ENCODE assay signal across 9 mouse cellular contexts in genomic region chr14:76420726-76421125, GRCm38 (mm10). TPM values are rescaled to one million over a fixed set of nuclear protein-coding genes. Genes with fewer than 3 reads are reported as not detected.
A peak's percentile ranks its signal among the peaks of the same experiment; 100 is the strongest.
DNase-seq lines count a peak whose midpoint lies in the region; ATAC-seq and TF ChIP-seq lines count a peak whose summit lies in the region.
"Had no signal": no experiment of that assay in that cellular context is flagged by ENCODE, and none has a peak within 500 bp of the region (broad histone marks: within the 10 kb centered on the region; RNA-seq: fewer than 3 reads in every experiment).

No protein-coding gene starts in this region.

- peaks cover 61% of the 10 kb centered on the region for H3K79me2 ChIP-seq in myocyte (ENCODE audit: control insufficient read depth, insufficient read depth)

- no peak for ATAC-seq in kidney, embryonic 15.5 days (replicated peaks; ENCODE audit: low FRiP score)
- no peak for ATAC-seq in embryonic facial prominence, embryonic 12.5 days (ENCODE audit: insufficient number of reproducible peaks, insufficient read depth, low FRiP score, low TSS enrichment)
- no peak for ATAC-seq in hindbrain, embryonic 15.5 days (ENCODE audit: low FRiP score, low read depth)

- peak overlapping the region; percentile 12 for H3K4me3 ChIP-seq in kidney, embryonic 15.5 days (replicated peaks)
- H3K4me3 ChIP-seq in embryonic facial prominence, embryonic 12.5 days, result peak overlapping the region; percentile 18; the same call in 1 of the 2 replicates
- peak overlapping the region; percentile 30 for H3K4me3 ChIP-seq in hindbrain, embryonic 15.5 days
- no peak overlapping the region for H3K4me3 ChIP-seq in myocyte

- no peak overlapping the region for H3K27ac ChIP-seq in kidney, embryonic 15.5 days
- no peak overlapping the region for H3K27ac ChIP-seq in embryonic facial prominence, embryonic 12.5 days
- H3K27ac ChIP-seq in hindbrain, embryonic 15.5 days (replicated peaks), result no peak overlapping the region
- H3K27ac ChIP-seq: macrophage had no signal

- peaks cover 61% of the 10 kb centered on the region for H3K4me1 ChIP-seq in kidney, embryonic 15.5 days
- H3K4me1 ChIP-seq in embryonic facial prominence, embryonic 12.5 days, result peaks cover 45% of the 10 kb centered on the region
- H3K4me1 ChIP-seq in hindbrain, embryonic 15.5 days (replicated peaks), result peaks cover 82% of the 10 kb centered on the region

- 28% methylated on average over 7 of the region's 7 CpGs for WGBS in kidney, embryonic 15.5 days
- 31% methylated on average over 7 of the region's 7 CpGs for WGBS in embryonic facial prominence, embryonic 12.5 days
- 28% methylated on average over 7 of the region's 7 CpGs for WGBS in hindbrain, embryonic 15.5 days

- peaks cover 69% of the 10 kb centered on the region for H3K36me3 ChIP-seq in kidney, embryonic 15.5 days
- peaks cover 63% of the 10 kb centered on the region for H3K36me3 ChIP-seq in embryonic facial prominence, embryonic 12.5 days
- peaks cover 19% of the 10 kb centered on the region for H3K36me3 ChIP-seq in hindbrain, embryonic 15.5 days
- H3K36me3 ChIP-seq in myocyte (ENCODE audit: control insufficient read depth, insufficient read depth), result peaks cover 6% of the 10 kb centered on the region

- H3K4me2 ChIP-seq in kidney, embryonic 15.5 days, result peak overlapping the region; percentile 43
- peak overlapping the region; percentile 46 for H3K4me2 ChIP-seq in embryonic facial prominence, embryonic 12.5 days (replicated peaks)
- peak overlapping the region; percentile 72 for H3K4me2 ChIP-seq in hindbrain, embryonic 15.5 days
- peak overlapping the region; percentile 28 for H3K4me2 ChIP-seq in myocyte (ENCODE audit: low read depth)

- no peaks in the 10 kb centered on the region for H3K27me3 ChIP-seq in kidney, embryonic 15.5 days
- H3K27me3 ChIP-seq in embryonic facial prominence, embryonic 12.5 days, result no peaks in the 10 kb centered on the region
- H3K27me3 ChIP-seq in hindbrain, embryonic 15.5 days, result no peaks in the 10 kb centered on the region
- H3K27me3 ChIP-seq in myocyte (ENCODE audit: control insufficient read depth, insufficient read depth, insufficient read length), result no peaks in the 10 kb centered on the region

- H3K9ac ChIP-seq in kidney, embryonic 15.5 days, result no peak overlapping the region
- H3K9ac ChIP-seq in embryonic facial prominence, embryonic 12.5 days, result 0 out of 2 replicates have a peak overlapping the region, but pooled peaks have one; percentile 24
- H3K9ac ChIP-seq in hindbrain, embryonic 15.5 days, result 0 out of 2 replicates have a peak overlapping the region, but pooled peaks have one; percentile 17

- H3K9me3 ChIP-seq in kidney, embryonic 15.5 days (replicated peaks), result no peaks in the 10 kb centered on the region
- no peaks in the 10 kb centered on the region for H3K9me3 ChIP-seq in embryonic facial prominence, embryonic 12.5 days
- H3K9me3 ChIP-seq in hindbrain, embryonic 15.5 days, result no peaks in the 10 kb centered on the region

- no peak for TF ChIP-seq POLR2A in myocyte (IDR thresholded peaks at IDR 0.05; ENCODE audit: insufficient read length, low read depth)

- DNase-seq in kidney, adult 11 months, result no peak
- DNase-seq in left cerebral cortex, adult 9 months (ENCODE audit: low spot score in 2 of 2), result no peak
- no peak for DNase-seq in cerebellum, adult 11-12 months
- DNase-seq in cerebellum, postnatal 4 days (ENCODE audit: low spot score in 2 of 2), result no peak

- H3ac ChIP-seq in myocyte (ENCODE audit: control insufficient read depth, insufficient read length), result no peak overlapping the region

TF ChIP-seq in myocyte, 11 proteins besides CTCF, POLR2A, EP300 and RAD21:
- no peak for TF ChIP-seq TCF12 (IDR thresholded peaks at IDR 0.05; ENCODE audit: insufficient read depth, poor library complexity, severe bottlenecking)
- peak; percentile 22 for TF ChIP-seq POLR2AphosphoS2 (IDR thresholded peaks at IDR 0.05; ENCODE audit: insufficient read length, low read depth)

RNA-seq across cellular contexts. Expression of gene Tsc22d1, which starts 6.0 kb away (rescaled TPM):
- 721 and 908 TPM in 2 replicates for polyA plus RNA-seq in kidney, embryonic 15.5 days (2015; fragmentation: Nextera tagmentation; extraction: Ambion mirVana)
- 597 and 789 TPM in 2 replicates for polyA plus RNA-seq in embryonic facial prominence, embryonic 12.5 days (2016; fragmentation: Nextera tagmentation; extraction: Ambion mirVana)
- polyA plus RNA-seq in hindbrain, embryonic 15.5 days (2015; fragmentation: Nextera tagmentation; extraction: Ambion mirVana), result 767 and 770 TPM in 2 replicates
- 281 TPM for polyA plus RNA-seq in myocyte (2012; fragmentation: generic; extraction: Trizol)
